Mouse (Mus musculus): ENCODE measurements around the gene Dspp. TPM values are rescaled to one million over a fixed set of nuclear protein-coding genes. Genes with fewer than 3 reads are reported as not detected.

Dspp gene
- polyA plus RNA-seq, 1 experiment from 2014 or later, result not detected

DNA sequence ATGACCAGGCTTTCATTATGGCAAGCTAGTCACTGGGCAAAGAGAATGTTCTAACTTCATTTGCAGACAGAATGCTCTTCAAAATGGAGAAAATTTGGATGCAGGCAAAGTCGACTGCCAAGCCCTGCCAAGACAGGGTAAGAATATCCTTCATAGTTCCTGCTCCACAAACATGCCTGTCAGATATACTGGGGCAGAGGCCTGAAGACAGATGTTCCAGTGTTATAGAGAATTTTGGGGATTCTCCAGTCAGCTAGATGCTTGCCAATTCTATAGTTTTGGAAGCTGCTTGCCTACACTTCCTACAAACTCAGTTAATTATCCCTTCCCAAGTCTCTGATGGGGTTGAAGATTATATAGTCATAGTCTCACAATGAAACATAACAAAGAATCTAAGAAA, 13.2 kb downstream of the Dspp start:
- 64% methylated on average over 1 of the region's 1 CpGs for WGBS
- Histone ChIP-seq H3K36me3 (ENCODE audit: insufficient read depth, low read length) (no peaks in the 10 kb centered on the region), H3K4me1 (ENCODE audit: insufficient read depth, low read length) (no peaks in the 10 kb centered on the region), H3K4me2 (replicated peaks; ENCODE audit: low read depth, low read length) (no peak overlapping the region), H3K4me3 (ENCODE audit: low read length) (no peak overlapping the region), H3K9me3 (ENCODE audit: low read length) (peaks cover 8% of the 10 kb centered on the region), H3K9ac (replicated peaks; ENCODE audit: low read length) (no peak overlapping the region), H3K27me3 (ENCODE audit: insufficient read depth, low read length) (no peaks in the 10 kb centered on the region), H3K27ac (ENCODE audit: low read length) (no peak overlapping the region)
- ATAC-seq (ENCODE audit: low FRiP score, low TSS enrichment), result no peak

DNA sequence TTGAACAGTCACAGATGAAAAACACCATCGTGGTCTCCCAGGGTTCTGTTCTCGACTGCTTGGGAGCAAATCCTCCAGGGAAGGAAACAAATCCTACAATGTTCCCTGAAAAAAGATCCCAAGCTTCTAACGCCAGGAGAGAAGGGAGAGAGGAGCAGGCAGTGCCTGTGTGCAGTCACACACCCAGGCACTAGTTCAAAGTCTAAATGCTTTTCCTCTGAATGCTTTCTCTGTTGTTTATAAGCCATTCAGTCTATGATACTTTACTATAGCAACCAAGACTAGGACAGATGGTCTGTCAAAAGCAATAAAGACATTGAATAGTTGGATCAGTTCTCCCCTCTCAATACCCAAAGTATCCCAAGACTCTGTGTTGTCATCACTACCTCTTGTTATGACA, 16.8 kb downstream of the Dspp start:
- no peaks in the 10 kb centered on the region for H3K36me3 ChIP-seq (ENCODE audit: insufficient read depth, low read length)
- ATAC-seq (ENCODE audit: low FRiP score, low TSS enrichment), result no peak
- H3K27ac ChIP-seq (ENCODE audit: low read length), result no peak overlapping the region
- WGBS, result 72% methylated on average over 3 of the region's 3 CpGs
- no peak overlapping the region for H3K9ac ChIP-seq (replicated peaks; ENCODE audit: low read length)
- H3K4me2 ChIP-seq (replicated peaks; ENCODE audit: low read depth, low read length), result no peak overlapping the region
- no peak overlapping the region for H3K4me3 ChIP-seq (ENCODE audit: low read length)
- H3K27me3 ChIP-seq (ENCODE audit: insufficient read depth, low read length), result no peaks in the 10 kb centered on the region
- no peaks in the 10 kb centered on the region; the same call in 1 of the 2 replicates for H3K9me3 ChIP-seq (ENCODE audit: low read length)
- no peaks in the 10 kb centered on the region for H3K4me1 ChIP-seq (ENCODE audit: insufficient read depth, low read length)

DNA sequence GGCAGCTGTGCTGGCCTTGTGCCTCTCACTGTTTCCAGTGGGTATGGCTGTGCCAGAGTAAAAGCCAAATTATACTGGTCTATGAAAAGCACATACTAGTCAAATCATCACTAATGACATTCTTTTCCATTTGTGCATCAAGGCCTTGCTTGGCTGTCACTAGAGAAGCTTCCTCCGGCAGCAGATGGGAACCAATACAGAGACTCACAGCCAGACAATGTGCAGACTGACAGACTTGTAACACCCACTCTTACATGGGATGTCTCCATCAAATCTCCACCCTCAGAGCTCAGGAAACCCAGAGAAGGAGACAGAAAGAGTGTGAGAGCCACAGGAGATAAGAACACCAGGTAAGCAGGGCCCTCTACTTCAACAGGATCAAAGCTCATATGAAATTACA, 24.6 kb downstream of the Dspp start:
- no peak overlapping the region for H3K27ac ChIP-seq (ENCODE audit: low read length)
- WGBS, result 92% methylated on average over 1 of the region's 1 CpGs
- no peak for ATAC-seq (ENCODE audit: low FRiP score, low TSS enrichment)
- H3K9ac ChIP-seq (replicated peaks; ENCODE audit: low read length), result no peak overlapping the region
- no peak overlapping the region for H3K4me2 ChIP-seq (replicated peaks; ENCODE audit: low read depth, low read length)
- H3K4me1 ChIP-seq (ENCODE audit: insufficient read depth, low read length), result no peaks in the 10 kb centered on the region
- H3K9me3 ChIP-seq (ENCODE audit: low read length), result no peaks in the 10 kb centered on the region; the same call in 1 of the 2 replicates
- H3K4me3 ChIP-seq (ENCODE audit: low read length), result no peak overlapping the region
- no peaks in the 10 kb centered on the region for H3K27me3 ChIP-seq (ENCODE audit: insufficient read depth, low read length)
- no peaks in the 10 kb centered on the region for H3K36me3 ChIP-seq (ENCODE audit: insufficient read depth, low read length)

DNA sequence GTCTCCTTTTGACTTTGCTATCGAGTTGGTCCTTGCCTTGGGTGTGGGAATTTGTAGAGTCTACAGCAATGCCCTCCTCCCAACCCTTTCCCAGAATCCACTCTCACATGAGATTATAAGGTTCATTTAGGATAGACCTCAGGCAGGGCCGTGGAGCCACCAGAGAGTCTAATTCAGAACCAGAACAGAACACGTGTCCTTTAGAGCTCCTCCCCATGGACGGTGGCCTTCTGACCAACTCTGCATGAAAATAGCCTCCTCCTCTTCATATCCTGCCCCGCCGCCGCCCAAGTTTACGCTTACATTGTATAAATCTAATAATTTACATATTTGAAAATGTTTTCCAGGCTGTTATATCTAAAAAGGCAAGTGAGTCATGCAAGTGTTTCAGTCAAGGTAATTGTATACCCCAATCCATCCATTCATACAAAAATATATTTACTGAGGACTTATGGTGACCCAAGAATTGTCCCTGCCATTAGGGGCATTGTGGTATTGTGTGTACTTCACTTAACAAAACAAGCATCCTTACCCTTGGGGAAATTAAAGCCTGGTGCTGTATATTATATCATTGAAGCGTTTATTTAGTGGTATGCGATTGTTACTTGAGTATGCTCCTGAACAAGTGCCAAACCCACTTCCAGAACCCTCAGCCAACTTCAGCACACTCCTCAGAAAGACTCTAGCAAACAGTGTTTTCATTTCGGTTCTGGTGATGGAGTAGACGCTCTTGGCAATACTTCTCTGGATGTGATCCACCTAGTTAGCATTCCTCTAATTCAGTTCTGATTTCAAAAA, 30.8 kb downstream of the Dspp start:
- H3K4me2 ChIP-seq (replicated peaks; ENCODE audit: low read depth, low read length), result no peak overlapping the region
- no peak overlapping the region for H3K27ac ChIP-seq (ENCODE audit: low read length)
- H3K27me3 ChIP-seq (ENCODE audit: insufficient read depth, low read length), result no peaks in the 10 kb centered on the region
- H3K36me3 ChIP-seq (ENCODE audit: insufficient read depth, low read length), result no peaks in the 10 kb centered on the region
- H3K9me3 ChIP-seq (ENCODE audit: low read length), result no peaks in the 10 kb centered on the region
- no peak overlapping the region for H3K4me3 ChIP-seq (ENCODE audit: low read length)
- H3K9ac ChIP-seq (replicated peaks; ENCODE audit: low read length), result no peak overlapping the region
- H3K4me1 ChIP-seq (ENCODE audit: insufficient read depth, low read length), result no peaks in the 10 kb centered on the region
- WGBS, result 90% methylated on average over 12 of the region's 12 CpGs
- no peak for ATAC-seq (ENCODE audit: low FRiP score, low TSS enrichment)

DNA sequence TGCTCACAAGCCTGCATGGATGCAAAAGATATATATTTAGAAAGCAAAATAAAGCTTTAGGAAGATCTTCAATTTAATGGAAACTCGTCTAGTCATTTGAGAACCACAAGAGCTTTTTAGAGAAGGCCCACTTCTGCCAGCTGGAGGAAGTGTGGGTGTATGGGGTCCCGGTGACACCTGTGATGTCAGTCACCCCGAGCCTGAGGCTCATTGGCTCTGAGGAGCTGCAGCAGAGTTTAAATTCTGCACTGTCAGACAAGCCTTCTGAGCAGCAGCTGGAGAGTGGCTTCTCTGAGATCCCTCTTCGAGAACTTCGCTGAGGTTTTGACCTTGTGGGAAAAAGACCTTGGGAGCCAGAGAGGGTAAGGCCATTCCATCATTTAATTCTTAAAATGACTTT, 31.8 kb downstream of the Dspp start, which contains the start of gene Dmp1:
Dmp1 (plus strand) TSS at position 263 of the 400 bp plus-strand sequence.
- H3K4me1 ChIP-seq (ENCODE audit: insufficient read depth, low read length), result no peaks in the 10 kb centered on the region
- no peaks in the 10 kb centered on the region for H3K9me3 ChIP-seq (ENCODE audit: low read length)
- no peak within 1 kb of the TSS for H3K9ac ChIP-seq (replicated peaks; ENCODE audit: low read length)
- H3K27ac ChIP-seq (ENCODE audit: low read length), result no peak within 1 kb of the TSS
- no peak within 1 kb of the TSS for H3K4me2 ChIP-seq (replicated peaks; ENCODE audit: low read depth, low read length)
- H3K27me3 ChIP-seq (ENCODE audit: insufficient read depth, low read length), result no peaks in the 10 kb centered on the region
- H3K36me3 ChIP-seq (ENCODE audit: insufficient read depth, low read length), result no peaks in the 10 kb centered on the region
- ATAC-seq (ENCODE audit: low FRiP score, low TSS enrichment), result no peak
- 64% methylated on average over 5 of the region's 5 CpGs for WGBS
- H3K4me3 ChIP-seq (ENCODE audit: low read length), result no peak within 1 kb of the TSS

DNA sequence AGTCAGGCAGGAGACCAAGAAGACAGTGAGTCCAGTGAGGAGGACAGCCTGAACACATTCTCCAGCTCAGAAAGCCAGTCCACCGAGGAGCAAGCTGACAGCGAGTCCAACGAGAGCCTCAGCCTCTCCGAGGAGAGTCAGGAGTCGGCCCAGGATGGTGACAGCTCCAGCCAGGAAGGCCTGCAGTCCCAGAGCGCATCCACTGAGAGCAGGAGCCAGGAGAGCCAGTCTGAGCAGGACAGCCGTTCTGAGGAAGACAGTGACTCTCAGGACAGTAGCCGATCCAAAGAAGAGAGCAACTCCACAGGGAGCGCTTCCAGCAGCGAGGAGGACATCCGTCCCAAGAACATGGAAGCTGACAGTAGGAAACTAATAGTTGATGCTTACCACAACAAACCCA, 42.0 kb downstream of the Dspp start:
- H3K9me3 ChIP-seq (ENCODE audit: low read length), result no peaks in the 10 kb centered on the region
- no peak overlapping the region for H3K27ac ChIP-seq (ENCODE audit: low read length)
- no peak overlapping the region for H3K4me3 ChIP-seq (ENCODE audit: low read length)
- no peaks in the 10 kb centered on the region for H3K27me3 ChIP-seq (ENCODE audit: insufficient read depth, low read length)
- no peak overlapping the region for H3K9ac ChIP-seq (replicated peaks; ENCODE audit: low read length)
- no peaks in the 10 kb centered on the region for H3K4me1 ChIP-seq (ENCODE audit: insufficient read depth, low read length)
- no peak overlapping the region for H3K4me2 ChIP-seq (replicated peaks; ENCODE audit: low read depth, low read length)
- ATAC-seq (ENCODE audit: low FRiP score, low TSS enrichment), result no peak
- WGBS, result 77% methylated on average over 11 of the region's 11 CpGs
- no peaks in the 10 kb centered on the region for H3K36me3 ChIP-seq (ENCODE audit: insufficient read depth, low read length)

DNA sequence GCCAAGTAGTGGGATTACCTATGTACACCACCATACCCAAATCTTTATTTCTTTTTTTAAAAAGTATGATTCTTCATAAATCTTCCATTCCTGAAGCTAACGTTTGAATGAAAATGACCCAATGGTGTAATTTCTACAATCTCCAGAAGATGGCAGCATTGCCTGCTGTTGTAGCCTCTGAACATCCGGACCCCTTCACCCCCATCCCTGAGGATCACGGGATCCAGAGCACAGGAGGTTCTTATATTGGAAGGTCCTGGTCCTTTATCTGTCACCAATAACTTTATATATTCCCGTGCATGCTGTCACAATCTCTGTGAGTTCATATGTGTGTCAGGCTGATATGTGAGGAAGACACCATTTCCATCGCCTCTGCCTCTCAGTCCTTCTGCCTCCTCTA, 48.4 kb downstream of the Dspp start:
- ATAC-seq (ENCODE audit: low FRiP score, low TSS enrichment), result no peak; the same call in 1 of the 2 replicates
- Histone ChIP-seq H3K4me2 (replicated peaks; ENCODE audit: low read depth, low read length) (no peak overlapping the region), H3K27ac (ENCODE audit: low read length) (no peak overlapping the region), H3K9me3 (ENCODE audit: low read length) (no peaks in the 10 kb centered on the region), H3K36me3 (ENCODE audit: insufficient read depth, low read length) (no peaks in the 10 kb centered on the region), H3K9ac (replicated peaks; ENCODE audit: low read length) (no peak overlapping the region), H3K4me3 (ENCODE audit: low read length) (no peak overlapping the region), H3K27me3 (ENCODE audit: insufficient read depth, low read length) (no peaks in the 10 kb centered on the region), H3K4me1 (ENCODE audit: insufficient read depth, low read length) (0 out of 2 replicates have a peak, but pooled peaks cover 7% of the 10 kb centered on the region)
- WGBS, result 30% methylated on average over 5 of the region's 5 CpGs

DNA sequence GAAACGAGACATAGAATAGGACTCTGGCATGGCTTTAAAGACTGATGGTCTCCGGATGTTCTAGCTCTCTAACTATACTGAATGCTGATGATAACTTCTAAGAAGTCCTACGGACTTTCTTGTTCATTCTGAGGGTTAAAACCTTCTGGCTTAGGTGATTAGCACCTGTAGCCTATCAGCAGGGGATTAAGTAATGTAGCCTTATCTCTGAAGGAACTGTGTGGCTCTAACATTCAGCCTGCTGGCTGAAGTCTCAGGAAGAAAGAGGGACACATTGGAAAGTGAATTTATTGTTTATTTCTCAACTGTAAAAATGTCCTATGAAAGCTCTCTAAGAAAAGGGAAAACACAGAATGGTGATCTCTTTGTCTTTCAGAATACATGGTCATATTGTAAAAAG, 53.8 kb downstream of the Dspp start:
- 0 out of 2 replicates have a peak, but pooled peaks cover 9% of the 10 kb centered on the region for H3K4me1 ChIP-seq (ENCODE audit: insufficient read depth, low read length)
- H3K4me3 ChIP-seq (ENCODE audit: low read length), result no peak overlapping the region
- H3K9me3 ChIP-seq (ENCODE audit: low read length), result no peaks in the 10 kb centered on the region
- no peak overlapping the region for H3K27ac ChIP-seq (ENCODE audit: low read length)
- no peak overlapping the region for H3K9ac ChIP-seq (replicated peaks; ENCODE audit: low read length)
- no peak for ATAC-seq (ENCODE audit: low FRiP score, low TSS enrichment)
- no peaks in the 10 kb centered on the region for H3K27me3 ChIP-seq (ENCODE audit: insufficient read depth, low read length)
- H3K4me2 ChIP-seq (replicated peaks; ENCODE audit: low read depth, low read length), result no peak overlapping the region
- WGBS, result 65% methylated on average over 3 of the region's 3 CpGs
- no peaks in the 10 kb centered on the region for H3K36me3 ChIP-seq (ENCODE audit: insufficient read depth, low read length)

DNA sequence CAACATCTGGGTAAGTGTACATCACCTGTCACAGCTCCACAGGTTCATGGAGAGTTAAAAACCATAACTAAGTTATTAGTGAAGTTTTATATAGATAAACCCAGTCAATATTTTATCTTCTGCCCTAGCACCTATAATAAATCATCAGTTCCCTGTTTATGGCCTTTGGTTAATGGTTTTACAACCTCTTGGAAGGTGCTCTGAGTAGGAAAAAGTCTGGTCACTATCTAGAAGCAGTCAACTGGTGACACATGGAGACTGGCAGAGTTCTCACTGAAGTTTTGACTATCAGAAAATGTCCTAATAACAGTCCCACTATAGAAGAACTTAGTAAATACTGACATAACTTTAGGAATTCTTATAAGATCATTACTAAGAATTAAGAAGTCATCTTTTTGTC, 54.2 kb downstream of the Dspp start:
- no peak overlapping the region for H3K27ac ChIP-seq (ENCODE audit: low read length)
- no peaks in the 10 kb centered on the region for H3K27me3 ChIP-seq (ENCODE audit: insufficient read depth, low read length)
- H3K36me3 ChIP-seq (ENCODE audit: insufficient read depth, low read length), result no peaks in the 10 kb centered on the region
- no peak overlapping the region for H3K4me3 ChIP-seq (ENCODE audit: low read length)
- H3K4me1 ChIP-seq (ENCODE audit: insufficient read depth, low read length), result 0 out of 2 replicates have a peak, but pooled peaks cover 9% of the 10 kb centered on the region
- H3K4me2 ChIP-seq (replicated peaks; ENCODE audit: low read depth, low read length), result no peak overlapping the region
- no peaks in the 10 kb centered on the region for H3K9me3 ChIP-seq (ENCODE audit: low read length)
- H3K9ac ChIP-seq (replicated peaks; ENCODE audit: low read length), result no peak overlapping the region
- no peak for ATAC-seq (ENCODE audit: low FRiP score, low TSS enrichment)

DNA sequence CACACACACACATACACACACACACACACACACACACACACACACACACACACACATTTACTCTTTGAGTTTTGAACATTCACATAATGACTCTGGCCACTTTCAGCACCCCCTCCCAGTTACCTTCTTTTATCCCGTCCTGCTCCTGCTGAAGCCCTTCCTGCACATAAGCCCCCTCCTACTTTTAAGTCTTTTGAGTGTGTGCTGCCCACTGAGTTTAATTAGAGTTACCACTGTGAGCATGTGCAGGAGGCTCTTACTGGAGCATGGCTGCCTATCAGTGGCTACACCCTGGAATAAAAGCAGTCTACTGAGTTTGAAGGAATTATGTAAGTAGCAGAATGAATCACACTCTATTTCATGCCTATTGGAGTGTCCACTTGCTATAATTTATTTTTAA, 58.0 kb downstream of the Dspp start:
- H3K4me3 ChIP-seq (ENCODE audit: low read length), result no peak overlapping the region
- no peak overlapping the region for H3K27ac ChIP-seq (ENCODE audit: low read length)
- H3K4me1 ChIP-seq (ENCODE audit: insufficient read depth, low read length), result 0 out of 2 replicates have a peak, but pooled peaks cover 5% of the 10 kb centered on the region
- H3K9me3 ChIP-seq (ENCODE audit: low read length), result no peaks in the 10 kb centered on the region
- H3K27me3 ChIP-seq (ENCODE audit: insufficient read depth, low read length), result no peaks in the 10 kb centered on the region
- H3K9ac ChIP-seq (replicated peaks; ENCODE audit: low read length), result no peak overlapping the region
- no peak overlapping the region for H3K4me2 ChIP-seq (replicated peaks; ENCODE audit: low read depth, low read length)
- 29% methylated on average over 1 of the region's 1 CpGs for WGBS
- no peaks in the 10 kb centered on the region for H3K36me3 ChIP-seq (ENCODE audit: insufficient read depth, low read length)
- ATAC-seq (ENCODE audit: low FRiP score, low TSS enrichment), result no peak

All from kidney, embryonic 16.5 days (tissue).